Mouse (Mus musculus): ENCODE data around the gene Lmntd1.

DNA sequence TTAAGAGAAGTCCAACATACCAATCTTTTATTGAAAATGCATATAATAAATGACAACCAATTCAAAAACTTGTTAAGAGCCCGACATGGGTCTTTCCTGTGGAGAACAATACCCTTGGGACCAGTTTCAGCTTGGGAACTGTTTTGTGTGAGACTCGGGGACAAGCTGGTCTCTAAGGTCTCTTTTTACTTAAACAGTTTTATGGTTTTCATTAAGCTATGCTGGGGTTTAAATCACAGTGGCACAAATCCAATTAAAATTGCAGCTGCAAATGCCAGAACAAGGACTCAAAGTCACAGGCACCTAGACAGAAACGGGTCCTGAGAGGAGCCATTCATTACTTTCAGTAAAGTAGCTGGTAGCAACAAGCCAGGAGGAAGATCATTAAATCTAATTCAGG lies 8.9 kb downstream of the Lmntd1 start:
- TF ChIP-seq CTCF (IDR thresholded peaks at IDR 0.05; ENCODE audit: low read depth, low read length) (no peak), POLR2A (IDR thresholded peaks at IDR 0.05; ENCODE audit: borderline replicate concordance, low read depth, low read length) (no peak)
